16 mouse cellular contexts compared by ENCODE assay signal in genomic region chr14:76452751-76453360, GRCm38 (mm10). TPM values are rescaled to one million over a fixed set of nuclear protein-coding genes. Genes with fewer than 3 reads are reported as not detected.
DNase-seq lines count a peak whose midpoint lies in the region; ATAC-seq and TF ChIP-seq lines count a peak whose summit lies in the region.
"Had no signal": no experiment of that assay in that cellular context is flagged by ENCODE, and none has a peak within 500 bp of the region (broad histone marks: within the 10 kb centered on the region; RNA-seq: fewer than 3 reads in every experiment).

No protein-coding gene starts in this region.

- H3K27ac ChIP-seq in hindbrain, embryonic 16.5 days (ENCODE audit: low read depth, low read length) = peak overlapping the region; percentile 13
- H3K27ac ChIP-seq in kidney, embryonic 15.5 days = no peak overlapping the region
- H3K27ac ChIP-seq: kidney, postnatal 0 days; limb, embryonic 12.5 days had no signal

- peak; percentile 16 to 44 for DNase-seq in left cerebral cortex, postnatal 10 days (ENCODE audit: extremely low spot score in 1 of 2, low spot score in 2 of 2)
- no peak for DNase-seq in left cerebral cortex, adult 18-20 months (ENCODE audit: low spot score in 2 of 2)
- peak; percentile 70 for DNase-seq in Muller cell, postnatal 12 days (ENCODE audit: inconsistent ontology term)
- DNase-seq in brain, embryonic 14.5 days (ENCODE audit: low read depth) = peak; percentile 69
- DNase-seq: embryo, embryonic 11 days; gastrocnemius, postnatal 10 days; layer of hippocampus, adult 9-11 months; lung, adult 18-20 months had no signal

- peak; percentile 62 for ATAC-seq in hindbrain, embryonic 16.5 days
- ATAC-seq in kidney, embryonic 15.5 days (replicated peaks; ENCODE audit: low FRiP score) = no peak
- no peak for ATAC-seq in activated CD4-positive, CD25-positive, alpha-beta regulatory T cell, adult 4 months
- ATAC-seq: inflammation-experienced regulatory T-cells, adult 6 months had no signal

- no peaks in the 10 kb centered on the region for H3K36me3 ChIP-seq in hindbrain, embryonic 16.5 days (ENCODE audit: control insufficient read depth, insufficient read depth, low read length)
- H3K36me3 ChIP-seq in kidney, embryonic 15.5 days = no peaks in the 10 kb centered on the region; the same call in 1 of the 2 replicates

- H3K27me3 ChIP-seq in hindbrain, embryonic 16.5 days (replicated peaks; ENCODE audit: control insufficient read depth, insufficient read depth, low read length) = no peaks in the 10 kb centered on the region
- no peaks in the 10 kb centered on the region for H3K27me3 ChIP-seq in kidney, embryonic 15.5 days
- H3K27me3 ChIP-seq: heart, embryonic 12.5 days; limb, embryonic 12.5 days had no signal

- no peak overlapping the region for H3K9ac ChIP-seq in hindbrain, embryonic 16.5 days (ENCODE audit: low read depth, low read length)
- no peak overlapping the region for H3K9ac ChIP-seq in kidney, embryonic 15.5 days
- H3K9ac ChIP-seq: heart, embryonic 12.5 days; limb, embryonic 12.5 days had no signal

- peaks cover 7% of the 10 kb centered on the region for H3K4me1 ChIP-seq in hindbrain, embryonic 16.5 days (ENCODE audit: control insufficient read depth, insufficient read depth, low read depth, low read length)
- peaks cover 13% of the 10 kb centered on the region for H3K4me1 ChIP-seq in kidney, embryonic 15.5 days
- H3K4me1 ChIP-seq: limb, embryonic 12.5 days had no signal

- intact Hi-C loops in left cerebral cortex, postnatal 10 days (cut with DNase I) = no loop called here

- no peak for TF ChIP-seq POLR2A in brain, embryonic 14.5 days (IDR thresholded peaks at IDR 0.05; ENCODE audit: borderline replicate concordance, extremely low read depth, insufficient read depth, insufficient read length, poor library complexity, severe bottlenecking)

- no peak overlapping the region for H3K4me3 ChIP-seq in hindbrain, embryonic 16.5 days (ENCODE audit: low read length)
- H3K4me3 ChIP-seq in kidney, embryonic 15.5 days (replicated peaks) = no peak overlapping the region
- H3K4me3 ChIP-seq: erythroblast, embryonic 14.5 days; heart, embryonic 12.5 days; limb, embryonic 12.5 days had no signal

- 40% methylated on average over 17 of the region's 17 CpGs for WGBS in hindbrain, embryonic 16.5 days
- whole genome bisulfite sequencing in kidney, embryonic 15.5 days = 87% methylated on average over 17 of the region's 17 CpGs

- no peaks in the 10 kb centered on the region for H3K9me3 ChIP-seq in hindbrain, embryonic 16.5 days (ENCODE audit: control insufficient read depth, low read length)
- H3K9me3 ChIP-seq in kidney, embryonic 15.5 days (replicated peaks) = no peaks in the 10 kb centered on the region
- H3K9me3 ChIP-seq: heart, embryonic 12.5 days; limb, embryonic 12.5 days had no signal

- no peak for TF ChIP-seq CTCF in brain, embryonic 14.5 days (IDR thresholded peaks at IDR 0.05; ENCODE audit: borderline replicate concordance, extremely low read depth, insufficient read depth, insufficient read length)

- H3K4me2 ChIP-seq in hindbrain, embryonic 16.5 days (ENCODE audit: low read length) = no peak overlapping the region
- no peak overlapping the region for H3K4me2 ChIP-seq in kidney, embryonic 15.5 days
- H3K4me2 ChIP-seq: heart, embryonic 12.5 days; limb, embryonic 12.5 days had no signal

RNA-seq across cellular contexts. Expression of gene Tsc22d1, which starts 38.1 kb away (rescaled TPM):
- total RNA-seq in left cerebral cortex, postnatal 10 days (2021) = 100 to 1,000 TPM; 541 to 586 TPM
- 100 to 1,000 TPM; 555 to 587 TPM for total RNA-seq in left cerebral cortex, adult 18-20 months (2021)
- 563 and 565 TPM in 2 replicates for polyA plus RNA-seq in brain, embryonic 14.5 days (2012; rRNA removed)
- polyA plus RNA-seq in hindbrain, embryonic 16.5 days (2015; fragmentation: Nextera tagmentation; extraction: Ambion mirVana) = 777 and 791 TPM in 2 replicates
- 721 and 908 TPM in 2 replicates for polyA plus RNA-seq in kidney, embryonic 15.5 days (2015; fragmentation: Nextera tagmentation; extraction: Ambion mirVana)
- polyA plus RNA-seq in activated CD4-positive, CD25-positive, alpha-beta regulatory T cell, adult 4 months (2017; shearing (Covaris generic)) = 1 to 10 TPM; 6.8 to 7.5 TPM

Comparison
In these comparisons a context has a peak if more than half of its experiments do, and no peak if none do; other contexts are left out.
1. DNase-seq: peak in left cerebral cortex, postnatal 10 days (2 of 2), Muller cell, postnatal 12 days (single experiment) and brain, embryonic 14.5 days (single experiment); none in left cerebral cortex, adult 18-20 months (0 of 2).
2. RNA of gene Tsc22d1, which starts 38.1 kb away (polyA plus RNA-seq): 721 to 908 TPM in kidney, embryonic 15.5 days, 777 to 791 TPM in hindbrain, embryonic 16.5 days and 563 to 565 TPM in brain, embryonic 14.5 days; 6.8 to 7.5 TPM in activated CD4-positive, CD25-positive, alpha-beta regulatory T cell, adult 4 months; every median in the first group is over 10 times any median in the second.